Mouse (Mus musculus): ENCODE results near the gene Smtnl2. TPM values are rescaled to one million over a fixed set of nuclear protein-coding genes. Genes with fewer than 3 reads are reported as not detected.
"Not testable (repeated sequence)": the region's sequence is repeated elsewhere in the genome, so short reads cannot be mapped to it uniquely, and the experiment has no call there.

The Smtnl2 gene
- polyA plus RNA-seq, 1 experiment: 24.3 TPM

GRCm38 (mm10) chr11:72343904-72344303, 67.6 kb downstream of the Smtnl2 start:
- H3K27ac ChIP-seq (ENCODE audit: insufficient read depth, low read length): no peak overlapping the region
- no peak overlapping the region for H3K4me3 ChIP-seq (ENCODE audit: low read depth, low read length)
- no peaks in the 10 kb centered on the region for H3K27me3 ChIP-seq (ENCODE audit: control insufficient read depth, insufficient read depth, low read length, poor library complexity, severe bottlenecking)
- H3K9me3 ChIP-seq (replicated peaks; ENCODE audit: control insufficient read depth, insufficient read depth, low read length, poor library complexity, severe bottlenecking): no peaks in the 10 kb centered on the region
- H3K9ac ChIP-seq (ENCODE audit: low read depth, poor library complexity, severe bottlenecking): no peak overlapping the region
- TF ChIP-seq POLR2A (IDR thresholded peaks at IDR 0.05; ENCODE audit: insufficient read depth, low read length): no peak
- TF ChIP-seq CTCF (IDR thresholded peaks at IDR 0.05; ENCODE audit: low read depth, low read length): peak; percentile 84
- no peak for TF ChIP-seq EP300 (IDR thresholded peaks at IDR 0.05; ENCODE audit: insufficient read depth, low read depth, low read length)
- H3K36me3 ChIP-seq (ENCODE audit: control insufficient read depth, insufficient read depth, low read length, poor library complexity, severe bottlenecking): no peaks in the 10 kb centered on the region
- no peaks in the 10 kb centered on the region for H3K4me1 ChIP-seq (ENCODE audit: control insufficient read depth, insufficient read depth, low read length)

GRCm38 (mm10) chr11:72343238-72343625, 68.3 kb downstream of the Smtnl2 start:
- not testable (repeated sequence) for H3K9me3 ChIP-seq (replicated peaks; ENCODE audit: control insufficient read depth, insufficient read depth, low read length, poor library complexity, severe bottlenecking); H3K9ac ChIP-seq (ENCODE audit: low read depth, poor library complexity, severe bottlenecking); H3K4me3 ChIP-seq (ENCODE audit: low read depth, low read length); H3K27ac ChIP-seq (ENCODE audit: insufficient read depth, low read length); H3K4me1 ChIP-seq (ENCODE audit: control insufficient read depth, insufficient read depth, low read length); H3K27me3 ChIP-seq (ENCODE audit: control insufficient read depth, insufficient read depth, low read length, poor library complexity, severe bottlenecking); H3K36me3 ChIP-seq (ENCODE audit: control insufficient read depth, insufficient read depth, low read length, poor library complexity, severe bottlenecking)

GRCm38 (mm10) chr11:72342549-72343237, 68.8 kb downstream of the Smtnl2 start:
- peak; percentile 81 for TF ChIP-seq CTCF (IDR thresholded peaks at IDR 0.05; ENCODE audit: low read depth, low read length)
- TF ChIP-seq POLR2A (IDR thresholded peaks at IDR 0.05; ENCODE audit: insufficient read depth, low read length): no peak

GRCm38 (mm10) chr11:72339716-72340115, 71.8 kb downstream of the Smtnl2 start:
- Histone ChIP-seq H3K9me3 (replicated peaks; ENCODE audit: control insufficient read depth, insufficient read depth, low read length, poor library complexity, severe bottlenecking) (no peaks in the 10 kb centered on the region), H3K36me3 (ENCODE audit: control insufficient read depth, insufficient read depth, low read length, poor library complexity, severe bottlenecking) (no peaks in the 10 kb centered on the region), H3K27me3 (ENCODE audit: control insufficient read depth, insufficient read depth, low read length, poor library complexity, severe bottlenecking) (no peaks in the 10 kb centered on the region), H3K27ac (ENCODE audit: insufficient read depth, low read length) (no peak overlapping the region), H3K9ac (ENCODE audit: low read depth, poor library complexity, severe bottlenecking) (no peak overlapping the region), H3K4me3 (ENCODE audit: low read depth, low read length) (no peak overlapping the region), H3K4me1 (ENCODE audit: control insufficient read depth, insufficient read depth, low read length) (no peaks in the 10 kb centered on the region)
- TF ChIP-seq POLR2A (IDR thresholded peaks at IDR 0.05; ENCODE audit: insufficient read depth, low read length): no peak
- TF ChIP-seq CTCF (IDR thresholded peaks at IDR 0.05; ENCODE audit: low read depth, low read length): no peak
- TF ChIP-seq EP300 (IDR thresholded peaks at IDR 0.05; ENCODE audit: insufficient read depth, low read depth, low read length): no peak

More at GRCm38 (mm10) chr11:72342549-72343237, 68.8 kb downstream of the Smtnl2 start:
- no peak overlapping the region for H3K27ac ChIP-seq (ENCODE audit: insufficient read depth, low read length)
- no peaks in the 10 kb centered on the region for H3K27me3 ChIP-seq (ENCODE audit: control insufficient read depth, insufficient read depth, low read length, poor library complexity, severe bottlenecking)
- no peak overlapping the region for H3K4me3 ChIP-seq (ENCODE audit: low read depth, low read length)
- H3K36me3 ChIP-seq (ENCODE audit: control insufficient read depth, insufficient read depth, low read length, poor library complexity, severe bottlenecking): no peaks in the 10 kb centered on the region
- H3K9ac ChIP-seq (ENCODE audit: low read depth, poor library complexity, severe bottlenecking): no peak overlapping the region
- no peaks in the 10 kb centered on the region for H3K9me3 ChIP-seq (replicated peaks; ENCODE audit: control insufficient read depth, insufficient read depth, low read length, poor library complexity, severe bottlenecking)
- H3K4me1 ChIP-seq (ENCODE audit: control insufficient read depth, insufficient read depth, low read length): no peaks in the 10 kb centered on the region

Other genes with a start within 250 kb of the Smtnl2 start
- 4.4 and 5.1 TPM in 2 replicates for gene Gm43951, start 204.9 kb downstream of the Smtnl2 start, polyA plus RNA-seq (2011; ENCODE audit: insufficient read depth, insufficient read length, low read depth, missing spikeins)
- 14.5 and 16.0 TPM in 2 replicates for gene 4933427D14Rik, start 204.3 kb downstream of the Smtnl2 start, polyA plus RNA-seq (2011; ENCODE audit: insufficient read depth, insufficient read length, low read depth, missing spikeins)
- gene Txndc17, start 204.2 kb downstream of the Smtnl2 start, polyA plus RNA-seq (2011; ENCODE audit: insufficient read depth, insufficient read length, low read depth, missing spikeins): 101 and 110 TPM in 2 replicates
- gene Med31, start 196.1 kb downstream of the Smtnl2 start, polyA plus RNA-seq (2011; ENCODE audit: insufficient read depth, insufficient read length, low read depth, missing spikeins): 25.3 and 25.7 TPM in 2 replicates
- gene Slc13a5, start 144.5 kb downstream of the Smtnl2 start, polyA plus RNA-seq (2011; ENCODE audit: insufficient read depth, insufficient read length, low read depth, missing spikeins): 0.31 and 1.4 TPM in 2 replicates
- 8.2 and 9.0 TPM in 2 replicates for gene Xaf1, start 110.1 kb downstream of the Smtnl2 start, polyA plus RNA-seq (2011; ENCODE audit: insufficient read depth, insufficient read length, low read depth, missing spikeins)
- not detected in 2 replicates for gene Fbxo39, start 97.3 kb downstream of the Smtnl2 start, polyA plus RNA-seq (2011; ENCODE audit: insufficient read depth, insufficient read length, low read depth, missing spikeins)
- 0.64 and 0.87 TPM in 2 replicates for gene Tekt1, start 49.3 kb downstream of the Smtnl2 start, polyA plus RNA-seq (2011; ENCODE audit: insufficient read depth, insufficient read length, low read depth, missing spikeins)
- not detected in 2 replicates for gene Ggt6, start 23.8 kb upstream of the Smtnl2 start, polyA plus RNA-seq (2011; ENCODE audit: insufficient read depth, insufficient read length, low read depth, missing spikeins)
- gene Mybbp1a, start 29.6 kb upstream of the Smtnl2 start, polyA plus RNA-seq (2011; ENCODE audit: insufficient read depth, insufficient read length, low read depth, missing spikeins): 296 and 298 TPM in 2 replicates
- gene Spns2, start 78.2 kb upstream of the Smtnl2 start, polyA plus RNA-seq (2011; ENCODE audit: insufficient read depth, insufficient read length, low read depth, missing spikeins): 0.48 and 1.3 TPM in 2 replicates
- 0.15 TPM in 1 of 2 replicates, not detected in the other for gene Spns3, start 138.8 kb upstream of the Smtnl2 start, polyA plus RNA-seq (2011; ENCODE audit: insufficient read depth, insufficient read length, low read depth, missing spikeins)
- gene Ube2g1, start 195.6 kb upstream of the Smtnl2 start, polyA plus RNA-seq (2011; ENCODE audit: insufficient read depth, insufficient read length, low read depth, missing spikeins): 36.6 and 43.0 TPM in 2 replicates

All from ES-Bruce4 (cell line).